Mouse (Mus musculus): ENCODE measurements around the gene Atxn7l2. TPM values are rescaled to one million over a fixed set of nuclear protein-coding genes. Genes with fewer than 3 reads are reported as not detected.

Atxn7l2 gene
- total RNA-seq, 1 experiment: 9.5 TPM

DNA sequence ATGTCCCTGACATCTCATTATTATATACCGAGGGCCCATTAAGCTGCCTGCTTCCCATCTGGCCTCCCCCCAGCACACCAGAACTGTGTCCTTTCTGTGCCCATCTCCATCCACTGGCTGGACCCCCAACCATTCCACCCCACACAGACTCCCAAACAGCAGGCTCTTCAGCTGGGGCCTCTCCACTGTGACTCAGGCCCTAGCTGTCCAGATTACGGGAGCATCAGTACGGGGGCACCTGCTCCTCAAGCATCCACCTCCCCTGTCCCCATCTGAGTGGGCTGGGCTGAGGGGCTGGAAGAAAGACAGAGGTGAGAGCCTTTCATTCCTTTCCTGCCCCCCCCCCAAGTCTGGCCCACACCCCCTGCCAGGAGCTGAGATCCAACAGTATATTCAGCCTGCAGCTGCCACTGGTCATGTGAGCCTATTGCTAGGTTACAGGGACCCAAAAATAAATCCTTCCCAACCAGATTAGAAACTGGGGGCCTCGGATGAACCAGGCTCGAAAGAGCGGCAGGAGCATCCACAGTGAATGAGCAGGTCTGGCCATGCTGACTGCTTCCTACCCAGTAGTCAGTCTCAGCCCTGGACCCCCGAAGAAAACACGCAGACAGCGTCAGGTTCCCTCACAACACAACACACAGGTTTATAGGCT, 52.2 kb downstream of the Atxn7l2 start:
- H3K9me3 ChIP-seq (ENCODE audit: control insufficient read depth, insufficient read depth, low read depth, low read length): no peaks in the 10 kb centered on the region
- no peak overlapping the region for H3K4me3 ChIP-seq (ENCODE audit: insufficient read depth in 1 of 2, low read depth in 1 of 2, low read length in 2 of 2, poor library complexity in 1 of 2, severe bottlenecking in 1 of 2)
- H3K27ac ChIP-seq (ENCODE audit: insufficient read depth, low read depth, low read length, poor library complexity, severe bottlenecking): no peak overlapping the region
- in situ Hi-C loops (cut with MboI; ENCODE audit: low sequenced_read_pairs in 2 of 2, unreplicated experiment in 2 of 2): no loop called here
- no peaks in the 10 kb centered on the region; a peak in 1 of 4 replicates for H3K4me1 ChIP-seq (ENCODE audit: control insufficient read depth in 2 of 2, insufficient read depth in 2 of 2, low read length in 2 of 2, poor library complexity in 1 of 2)
- H3K36me3 ChIP-seq (ENCODE audit: control insufficient read depth, insufficient read depth, low read length, poor library complexity, severe bottlenecking): no peaks in the 10 kb centered on the region
- DNase-seq (ENCODE audit: low read depth, low spot score): no peak
- H3K9ac ChIP-seq (ENCODE audit: insufficient read depth, low read depth, low read length, poor library complexity, severe bottlenecking): no peak overlapping the region
- TF ChIP-seq CHD2 (IDR thresholded peaks at IDR 0.05; ENCODE audit: low read depth, low read length) (no peak), ZNF384 (IDR thresholded peaks at IDR 0.05; ENCODE audit: low read depth, low read length) (no peak), MAFK (IDR thresholded peaks at IDR 0.05; ENCODE audit: insufficient read depth, low read depth, low read length) (no peak), ZC3H11A (IDR thresholded peaks at IDR 0.05; ENCODE audit: borderline replicate concordance, low read depth, low read length) (no peak), HCFC1 (IDR thresholded peaks at IDR 0.05; ENCODE audit: borderline replicate concordance, insufficient read depth, low read length) (no peak)

DNA sequence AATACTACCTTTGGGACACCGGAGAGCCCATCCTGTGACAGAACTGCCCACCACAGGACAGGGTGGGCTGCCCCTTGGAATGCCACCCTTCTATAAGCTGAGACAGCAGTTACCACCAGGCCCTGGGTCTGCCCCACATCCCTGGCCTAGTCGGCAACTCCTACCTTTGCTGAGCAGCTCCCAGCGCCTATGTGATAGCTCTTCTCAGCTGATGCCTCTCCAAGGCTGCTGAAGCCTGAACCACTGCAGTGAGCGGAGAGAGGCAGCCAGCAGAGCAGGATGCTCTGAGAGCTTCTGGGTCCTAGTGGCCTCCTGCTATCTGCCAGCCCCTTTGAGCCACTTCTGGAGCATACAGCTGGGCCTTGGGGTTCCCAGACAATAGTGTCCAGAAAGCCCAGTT, 56.1 kb downstream of the Atxn7l2 start, which contains the start of gene Gpr61:
Gene Gpr61 (minus strand): TSS at position 227 of the 400 bp plus-strand sequence.
- no peak for DNase-seq (ENCODE audit: low read depth, low spot score)
- Histone ChIP-seq H3K4me1 (ENCODE audit: control insufficient read depth in 2 of 2, insufficient read depth in 2 of 2, low read length in 2 of 2, poor library complexity in 1 of 2) (peaks cover 0 to 8% of the 10 kb centered on the region in 2 experiments; a peak in 1 of 4 replicates), H3K9ac (ENCODE audit: insufficient read depth, low read depth, low read length, poor library complexity, severe bottlenecking) (no peak within 1 kb of the TSS), H3K4me3 (ENCODE audit: insufficient read depth in 1 of 2, low read depth in 1 of 2, low read length in 2 of 2, poor library complexity in 1 of 2, severe bottlenecking in 1 of 2) (no peak within 1 kb of the TSS), H3K36me3 (ENCODE audit: control insufficient read depth, insufficient read depth, low read length, poor library complexity, severe bottlenecking) (no peaks in the 10 kb centered on the region), H3K9me3 (ENCODE audit: control insufficient read depth, insufficient read depth, low read depth, low read length) (no peaks in the 10 kb centered on the region), H3K27ac (ENCODE audit: insufficient read depth, low read depth, low read length, poor library complexity, severe bottlenecking) (no peak within 1 kb of the TSS)
- TF ChIP-seq MAFK (IDR thresholded peaks at IDR 0.05; ENCODE audit: insufficient read depth, low read depth, low read length) (no peak), ZC3H11A (IDR thresholded peaks at IDR 0.05; ENCODE audit: borderline replicate concordance, low read depth, low read length) (no peak), ZNF384 (IDR thresholded peaks at IDR 0.05; ENCODE audit: low read depth, low read length) (no peak), HCFC1 (IDR thresholded peaks at IDR 0.05; ENCODE audit: borderline replicate concordance, insufficient read depth, low read length) (no peak), CHD2 (IDR thresholded peaks at IDR 0.05; ENCODE audit: low read depth, low read length) (no peak)
- in situ Hi-C loops (cut with MboI; ENCODE audit: low sequenced_read_pairs in 2 of 2, unreplicated experiment in 2 of 2): no loop called here

DNA sequence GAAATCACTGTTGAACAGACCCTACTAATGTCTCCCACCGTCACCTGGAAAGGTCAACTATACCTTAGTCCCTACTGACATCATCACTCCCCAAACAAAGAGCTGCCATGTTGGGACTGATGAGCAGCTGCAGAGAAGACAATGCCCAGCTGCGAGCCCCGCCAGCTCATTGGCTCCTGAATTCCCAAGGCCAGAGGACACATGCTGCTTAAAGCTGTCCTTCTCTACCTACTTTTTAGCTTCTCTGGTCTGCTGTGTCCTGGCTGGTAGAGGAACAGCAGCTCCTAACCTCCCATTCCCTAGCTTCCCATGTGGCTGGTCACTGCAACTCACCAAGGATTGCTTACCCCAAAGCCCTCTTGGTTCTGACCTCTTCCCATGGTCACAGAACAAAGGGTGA, 58.4 kb downstream of the Atxn7l2 start:
- in situ Hi-C loops (cut with MboI; ENCODE audit: low sequenced_read_pairs in 2 of 2, unreplicated experiment in 2 of 2): no loop called here
- H3K36me3 ChIP-seq (ENCODE audit: control insufficient read depth, insufficient read depth, low read length, poor library complexity, severe bottlenecking): no peaks in the 10 kb centered on the region
- no peak for DNase-seq (ENCODE audit: low read depth, low spot score)
- TF ChIP-seq HCFC1 (IDR thresholded peaks at IDR 0.05; ENCODE audit: borderline replicate concordance, insufficient read depth, low read length) (no peak), MAFK (IDR thresholded peaks at IDR 0.05; ENCODE audit: insufficient read depth, low read depth, low read length) (no peak)
- H3K9me3 ChIP-seq (ENCODE audit: control insufficient read depth, insufficient read depth, low read depth, low read length): no peaks in the 10 kb centered on the region
- H3K4me3 ChIP-seq (ENCODE audit: insufficient read depth in 1 of 2, low read depth in 1 of 2, low read length in 2 of 2, poor library complexity in 1 of 2, severe bottlenecking in 1 of 2): no peak overlapping the region
- no peak overlapping the region for H3K27ac ChIP-seq (ENCODE audit: insufficient read depth, low read depth, low read length, poor library complexity, severe bottlenecking)
- H3K4me1 ChIP-seq (ENCODE audit: control insufficient read depth in 2 of 2, insufficient read depth in 2 of 2, low read length in 2 of 2, poor library complexity in 1 of 2): peaks cover 0 to 8% of the 10 kb centered on the region in 2 experiments; a peak in 1 of 4 replicates
- no peak overlapping the region for H3K9ac ChIP-seq (ENCODE audit: insufficient read depth, low read depth, low read length, poor library complexity, severe bottlenecking)

Other genes with a start within 250 kb of the Atxn7l2 start
- gene Gstm3, start 241.7 kb downstream of the Atxn7l2 start, total RNA-seq (2012; rRNA removed): 0.74 TPM in 1 of 2 replicates, not detected in the other
- gene Gstm2, start 224.5 kb downstream of the Atxn7l2 start, total RNA-seq (2012; rRNA removed): 9.1 and 11.6 TPM in 2 replicates
- gene Gstm1, start 193.0 kb downstream of the Atxn7l2 start, total RNA-seq (2012; rRNA removed): 7.1 and 7.9 TPM in 2 replicates
- 4.1 and 4.3 TPM in 2 replicates for gene Gstm4, start 166.0 kb downstream of the Atxn7l2 start, total RNA-seq (2012; rRNA removed)
- gene Ampd2, start 124.3 kb downstream of the Atxn7l2 start, total RNA-seq (2012; rRNA removed): 58.1 and 75.8 TPM in 2 replicates
- 9.2 and 9.9 TPM in 2 replicates for gene Gnat2, start 118.1 kb downstream of the Atxn7l2 start, total RNA-seq (2012; rRNA removed)
- 55.4 and 84.3 TPM in 2 replicates for gene Gnai3, start 64.8 kb downstream of the Atxn7l2 start, total RNA-seq (2012; rRNA removed)
- 0.09 and 0.16 TPM in 2 replicates for gene Gpr61, start 56.1 kb downstream of the Atxn7l2 start, total RNA-seq (2012; rRNA removed)
- gene Amigo1, start 24.6 kb downstream of the Atxn7l2 start, total RNA-seq (2012; rRNA removed): 2.1 and 5.5 TPM in 2 replicates
- gene Cyb561d1, start 9.7 kb downstream of the Atxn7l2 start, total RNA-seq (2012; rRNA removed): 2.2 and 3.9 TPM in 2 replicates
- gene Sypl2, start 15.7 kb upstream of the Atxn7l2 start, total RNA-seq (2012; rRNA removed): 0.62 and 1.6 TPM in 2 replicates
- 172 and 248 TPM in 2 replicates for gene Psma5, start 46.0 kb upstream of the Atxn7l2 start, total RNA-seq (2012; rRNA removed)
- 21.2 and 30.5 TPM in 2 replicates for gene Sort1, start 73.1 kb upstream of the Atxn7l2 start, total RNA-seq (2012; rRNA removed)
- gene Mybphl, start 154.0 kb upstream of the Atxn7l2 start, total RNA-seq (2012; rRNA removed): not detected in 2 replicates
- gene Psrc1, start 172.9 kb upstream of the Atxn7l2 start, total RNA-seq (2012; rRNA removed): 172 and 284 TPM in 2 replicates
- gene Celsr2, start 204.6 kb upstream of the Atxn7l2 start, total RNA-seq (2012; rRNA removed): 7.9 and 15.6 TPM in 2 replicates
- 204 and 236 TPM in 2 replicates for gene Sars, start 234.3 kb upstream of the Atxn7l2 start, total RNA-seq (2012; rRNA removed)

Data from ES-E14 (cell line).